Mouse (Mus musculus) CH12.LX (cell line): ENCODE measurements at regions not wholly inside any gene's neighbourhood (a gene's known extent, or its start where the extent isn't known, plus 50 kb on each side); places are given as distances from the start of the nearest gene placed in this dataset.

Experiments
- DNase-seq: peaks from one replicate; pipeline ENCODE4 v3.0.0-alpha.2; 2013; ENCODE audit errors: extremely low read depth
- H3K27ac ChIP-seq: 2 replicates; pipeline ENCODE4 v1.5.1; 2012; ENCODE audit warnings: low read depth, mild to moderate bottlenecking, control low read depth, moderate library complexity; ENCODE audit not compliant: insufficient read depth
- H3K27me3 ChIP-seq: replicated peaks from 2 replicates; pipeline ENCODE3; 2012; ENCODE audit warnings: inconsistent platforms
- H3K36me3 ChIP-seq, 2 experiments: replicated peaks in 1 of 2; 2 replicates each; pipeline versions ENCODE3 to v1.6.1; 2012; ENCODE audit warnings: inconsistent platforms in 1 of 2, low read length in 1 of 2, mild to moderate bottlenecking in 1 of 2, mixed read lengths in 1 of 2, moderate library complexity in 1 of 2; ENCODE audit not compliant: control insufficient read depth in 1 of 2, insufficient read depth in 1 of 2
- H3K4me1 ChIP-seq, 2 experiments: 2 replicates each; pipeline ENCODE4 v1.6.1; 2012; ENCODE audit warnings: inconsistent platforms in 1 of 2, moderate library complexity in 1 of 2; ENCODE audit not compliant: insufficient read depth in 2 of 2, control insufficient read depth in 1 of 2
- H3K4me2 ChIP-seq: 2 replicates; pipeline ENCODE4 v1.6.1; 2012; ENCODE audit warnings: low read depth, mild to moderate bottlenecking, control low read depth; ENCODE audit not compliant: poor library complexity, insufficient read depth, severe bottlenecking
- H3K4me3 ChIP-seq, 3 experiments: fragments of 150-350 bp in 1 of 3; sonication (generic) in 1 of 3; replicated peaks in 1 of 3; 2 replicates each; pipeline versions ENCODE3 to v1.5.1; 2011 to 2012; ENCODE audit warnings: low read depth in 2 of 3, low read length in 2 of 3, mild to moderate bottlenecking in 2 of 3, moderate library complexity in 2 of 3, control low read depth in 1 of 3, improper control_type of control experiment in 1 of 3, inconsistent platforms in 1 of 3, mixed read lengths in 1 of 3; ENCODE audit not compliant: poor library complexity in 1 of 3
- H3K79me2 ChIP-seq: replicated peaks from 2 replicates; pipeline ENCODE4 v1.6.1; 2012; ENCODE audit warnings: mild to moderate bottlenecking, moderate library complexity; ENCODE audit not compliant: control insufficient read depth, poor library complexity, insufficient read depth, severe bottlenecking; ENCODE audit errors: extremely low read depth
- H3K9ac ChIP-seq: 2 replicates; pipeline ENCODE4 v1.6.1; 2012; ENCODE audit warnings: low read depth, mild to moderate bottlenecking, control low read depth, moderate library complexity; ENCODE audit not compliant: insufficient read depth
- H3K9me3 ChIP-seq: replicated peaks from 2 replicates; pipeline ENCODE3; 2012; ENCODE audit warnings: low read length, inconsistent platforms, mixed read lengths
- CHD1 ChIP-seq: IDR thresholded peaks from 2 replicates; pipeline ENCODE4 v1.6.1; 2012; ENCODE audit warnings: low read depth, low read length, improper control_type of control experiment, inconsistent platforms
- CHD2 ChIP-seq: IDR thresholded peaks from 2 replicates; pipeline ENCODE4 v1.6.1; 2011; ENCODE audit warnings: low read length, improper control_type of control experiment
- CTCF ChIP-seq, 2 experiments: IDR thresholded peaks in 1 of 2; conservative IDR thresholded peaks in 1 of 2; 2 replicates each; pipeline ENCODE4 v1.5.1; 2011 to 2012; ENCODE audit warnings: low read depth in 2 of 2, low read length in 2 of 2, improper control_type of control experiment in 1 of 2, inconsistent platforms in 1 of 2, mild to moderate bottlenecking in 1 of 2, moderate library complexity in 1 of 2
- E2F4 ChIP-seq: IDR thresholded peaks from 2 replicates; pipeline ENCODE4 v1.6.1; 2011; ENCODE audit warnings: low read depth, low read length, improper control_type of control experiment; ENCODE audit not compliant: insufficient replicate concordance
- EP300 ChIP-seq: IDR thresholded peaks from 2 replicates; pipeline ENCODE4 v1.6.1; 2011; ENCODE audit warnings: low read length, improper control_type of control experiment
- HCFC1 ChIP-seq: IDR thresholded peaks from 2 replicates; pipeline ENCODE4 v1.6.1; 2012; ENCODE audit warnings: low read depth, mild to moderate bottlenecking, inconsistent platforms, low read length, improper control_type of control experiment
- IRF4 ChIP-seq: IDR thresholded peaks from 2 replicates; pipeline ENCODE4 v1.6.1; 2014; ENCODE audit warnings: low read depth, mild to moderate bottlenecking, inconsistent platforms, low read length, improper control_type of control experiment
- KAT2A ChIP-seq: IDR thresholded peaks from 2 replicates; pipeline ENCODE4 v1.6.1; 2012; ENCODE audit warnings: low read length, improper control_type of control experiment, inconsistent platforms; ENCODE audit not compliant: insufficient replicate concordance
- MAFK ChIP-seq: IDR thresholded peaks from 2 replicates; pipeline ENCODE4 v1.6.1; 2011; ENCODE audit warnings: low read length, improper control_type of control experiment; ENCODE audit not compliant: insufficient replicate concordance
- MAZ ChIP-seq: IDR thresholded peaks from 2 replicates; pipeline ENCODE4 v1.6.1; 2012; ENCODE audit warnings: low read depth, mild to moderate bottlenecking, inconsistent platforms, low read length, improper control_type of control experiment, moderate library complexity
- MEF2A ChIP-seq: IDR thresholded peaks from 2 replicates; pipeline ENCODE4 v1.6.1; 2014; ENCODE audit warnings: low read depth, mild to moderate bottlenecking, inconsistent platforms, low read length, improper control_type of control experiment, borderline replicate concordance
- POLR2A ChIP-seq: IDR thresholded peaks from 2 replicates; pipeline ENCODE4 v1.6.1; 2011; ENCODE audit warnings: low read depth, mild to moderate bottlenecking, improper control_type of control experiment, low read length
- RAD21 ChIP-seq: IDR thresholded peaks from 2 replicates; pipeline ENCODE4 v1.6.1; 2011; ENCODE audit warnings: low read depth, mild to moderate bottlenecking, low read length, improper control_type of control experiment, moderate library complexity
- RCOR1 ChIP-seq: conservative IDR thresholded peaks from 2 replicates; pipeline ENCODE4 v1.6.1; 2012; ENCODE audit warnings: low read depth, mild to moderate bottlenecking, inconsistent platforms, low read length, improper control_type of control experiment
- SIN3A ChIP-seq: IDR thresholded peaks from 2 replicates; pipeline ENCODE4 v1.6.1; 2012; ENCODE audit warnings: low read length, improper control_type of control experiment, inconsistent platforms
- SMC3 ChIP-seq: IDR thresholded peaks from 2 replicates; pipeline ENCODE4 v1.6.1; 2011; ENCODE audit warnings: low read depth, low read length, improper control_type of control experiment
- TBP ChIP-seq: conservative IDR thresholded peaks from 2 replicates; pipeline ENCODE4 v1.6.1; 2011; ENCODE audit warnings: low read depth, low read length, improper control_type of control experiment
- TCF12 ChIP-seq: IDR thresholded peaks from 2 replicates; pipeline ENCODE4 v1.6.1; 2014; ENCODE audit warnings: low read depth, mild to moderate bottlenecking, inconsistent platforms, low read length, improper control_type of control experiment
- UBTF ChIP-seq: IDR thresholded peaks from 2 replicates; pipeline ENCODE4 v1.6.1; 2012; ENCODE audit warnings: low read depth, mild to moderate bottlenecking, inconsistent platforms, low read length, improper control_type of control experiment, moderate library complexity
- ZC3H11A ChIP-seq: IDR thresholded peaks from 2 replicates; pipeline ENCODE4 v1.6.1; 2012; ENCODE audit warnings: low read depth, mild to moderate bottlenecking, inconsistent platforms, low read length, improper control_type of control experiment
- ZKSCAN1 ChIP-seq: IDR thresholded peaks from 2 replicates; pipeline ENCODE4 v1.6.1; 2012; ENCODE audit warnings: low read depth, inconsistent platforms, low read length, improper control_type of control experiment, borderline replicate concordance
- dilution Hi-C: fragments of 300-500 bp; cut with MboI; formaldehyde crosslinking; loops from 2 replicates; pipeline ENCODE4 v1.14.3; 2020; ENCODE audit warnings: low sequenced_read_pairs; ENCODE audit not compliant: extremely low pct_unique_long_range_greater_than_20kb, extremely low pct_ligation_motif_present
- in situ Hi-C: fragments of 300-500 bp; cut with MboI; formaldehyde crosslinking; loops from 3 replicates; pipeline ENCODE4 v1.14.3; 2019; ENCODE audit warnings: low sequenced_read_pairs, low pct_ligation_motif_present, low pct_unique_long_range_greater_than_20kb, mixed read lengths

GRCm38 (mm10) chr3:17805185-17805584 lies 143.0 kb upstream of the Cypt12 start:
- Histone ChIP-seq H3K79me2 (no peaks in the 10 kb centered on the region), H3K27ac (no peak overlapping the region), H3K27me3 (no peaks in the 10 kb centered on the region), H3K9ac (no peak overlapping the region), H3K4me3 (no peak overlapping the region), H3K4me1 (no peaks in the 10 kb centered on the region), H3K4me2 (no peak overlapping the region), H3K36me3 (no peaks in the 10 kb centered on the region), H3K9me3 (peaks cover 15% of the 10 kb centered on the region)
- in situ Hi-C loops, result no loop called here
- dilution Hi-C loops, result no loop called here
- no peak for DNase-seq
- no peak for TF ChIP-seq RCOR1
- no peak for TF ChIP-seq RAD21
- no peak for TF ChIP-seq E2F4
- no peak for TF ChIP-seq ZC3H11A
- TF ChIP-seq SMC3, result no peak
- TF ChIP-seq IRF4, result no peak
- TF ChIP-seq KAT2A, result no peak
- no peak for TF ChIP-seq ZKSCAN1
- TF ChIP-seq EP300, result no peak
- TF ChIP-seq MAZ, result no peak
- no peak for TF ChIP-seq HCFC1
- TF ChIP-seq POLR2A, result no peak
- no peak for TF ChIP-seq CHD2
- TF ChIP-seq TCF12, result no peak
- TF ChIP-seq CTCF (conservative IDR thresholded peaks at IDR 0.05 in 1 of 2, IDR thresholded peaks at IDR 0.05 in 1 of 2; ENCODE audit: low read depth in 2 of 2, low read length in 2 of 2), result no peak
- no peak for TF ChIP-seq TBP

- Histone ChIP-seq H3K4me3 (no peak overlapping the region), H3K9ac (no peak overlapping the region), H3K27ac (no peak overlapping the region), H3K79me2 (no peaks in the 10 kb centered on the region), H3K9me3 (peaks cover 16% of the 10 kb centered on the region), H3K27me3 (no peaks in the 10 kb centered on the region), H3K36me3 (no peaks in the 10 kb centered on the region), H3K4me1 (no peaks in the 10 kb centered on the region), H3K4me2 (no peak overlapping the region)
- no peak for TF ChIP-seq MEF2A
- TF ChIP-seq RAD21, result no peak
- no peak for TF ChIP-seq SIN3A
- no peak for TF ChIP-seq TCF12
- no peak for TF ChIP-seq UBTF
- no peak for TF ChIP-seq MAFK
- TF ChIP-seq CHD1, result no peak
- no peak for TF ChIP-seq HCFC1
- no peak for TF ChIP-seq ZC3H11A
- no peak for DNase-seq
- in situ Hi-C loops, result no loop called here
- dilution Hi-C loops, result no loop called here
Measured at GRCm38 (mm10) chr3:17811290-17811689, 136.9 kb upstream of the Cypt12 start.
